Mouse (Mus musculus) MEL (cell line): ENCODE data around the gene Tmem44. TPM values are rescaled to one million over a fixed set of nuclear protein-coding genes. Genes with fewer than 3 reads are reported as not detected.

Experiments
- DNase-seq: peaks from one replicate; pipeline ENCODE4 v3.0.0; 2011; ENCODE audit warnings: low read depth, low spot score
- H3K27ac ChIP-seq: 2 replicates; pipeline ENCODE4 v1.5.1; 2012; ENCODE audit warnings: low read depth, mild to moderate bottlenecking, control low read depth, low read length, moderate library complexity; ENCODE audit not compliant: control insufficient read depth
- H3K27me3 ChIP-seq, 2 experiments: fragments of 150-350 bp in 1 of 2; sonication (generic) in 1 of 2; 2 replicates each; pipeline ENCODE4 v1.6.1; 2012; ENCODE audit warnings: low read length in 2 of 2, mild to moderate bottlenecking in 2 of 2, improper control_type of control experiment in 1 of 2, moderate library complexity in 1 of 2; ENCODE audit not compliant: insufficient read depth in 2 of 2, control insufficient read depth in 1 of 2
- H3K36me3 ChIP-seq, 2 experiments: 2 replicates each; pipeline ENCODE4 v1.6.1; 2012 to 2014; ENCODE audit warnings: low read length in 2 of 2, improper control_type of control experiment in 1 of 2, inconsistent platforms in 1 of 2, mild to moderate bottlenecking in 1 of 2; ENCODE audit not compliant: insufficient read depth in 2 of 2, control insufficient read depth in 1 of 2
- H3K4me1 ChIP-seq, 2 experiments: fragments of 150-350 bp in 1 of 2; sonication (generic) in 1 of 2; 2 replicates each; pipeline ENCODE4 v1.6.1; 2012; ENCODE audit warnings: low read length in 2 of 2, improper control_type of control experiment in 1 of 2, mild to moderate bottlenecking in 1 of 2; ENCODE audit not compliant: insufficient read depth in 2 of 2, control insufficient read depth in 1 of 2
- H3K4me3 ChIP-seq, 2 experiments: fragments of 150-350 bp in 1 of 2; sonication (generic) in 1 of 2; 2 replicates each; pipeline ENCODE4 v1.5.1; 2012; ENCODE audit warnings: low read depth in 2 of 2, low read length in 2 of 2, mild to moderate bottlenecking in 2 of 2, moderate library complexity in 2 of 2, control low read depth in 1 of 2, improper control_type of control experiment in 1 of 2; ENCODE audit not compliant: control insufficient read depth in 1 of 2, insufficient read depth in 1 of 2
- H3K79me2 ChIP-seq: 2 replicates; pipeline ENCODE4 v1.6.1; 2012; ENCODE audit warnings: mild to moderate bottlenecking, low read length, moderate library complexity; ENCODE audit not compliant: control insufficient read depth, poor library complexity, insufficient read depth
- H3K9ac ChIP-seq: 2 replicates; pipeline ENCODE4 v1.6.1; 2012; ENCODE audit warnings: low read depth, mild to moderate bottlenecking, control low read depth, low read length, moderate library complexity; ENCODE audit not compliant: control insufficient read depth, poor library complexity, severe bottlenecking
- H3K9me3 ChIP-seq: fragments of 150-350 bp; sonication (generic); replicated peaks from 2 replicates; pipeline ENCODE4 v1.6.1; 2012; ENCODE audit warnings: mild to moderate bottlenecking, low read length, improper control_type of control experiment, moderate library complexity; ENCODE audit not compliant: insufficient read depth
- CHD2 ChIP-seq: IDR thresholded peaks from 2 replicates; pipeline ENCODE4 v1.6.1; 2011; ENCODE audit warnings: low read length, improper control_type of control experiment
- CTCF ChIP-seq, 3 experiments: IDR thresholded peaks in 2 of 3; conservative IDR thresholded peaks in 1 of 3; 2 replicates each; pipeline ENCODE4 v1.5.1; 2011 to 2012; ENCODE audit warnings: low read length in 3 of 3, low read depth in 2 of 3, mild to moderate bottlenecking in 2 of 3, improper control_type of control experiment in 1 of 3, inconsistent platforms in 1 of 3, mixed read lengths in 1 of 3, moderate library complexity in 1 of 3; ENCODE audit not compliant: control insufficient read depth in 1 of 3, insufficient read depth in 1 of 3, poor library complexity in 1 of 3, severe bottlenecking in 1 of 3
- EP300 ChIP-seq, 2 experiments: IDR thresholded peaks; 2 replicates each; pipeline ENCODE4 v1.6.1; 2011; ENCODE audit warnings: improper control_type of control experiment in 2 of 2, low read length in 2 of 2, low read depth in 1 of 2, mild to moderate bottlenecking in 1 of 2
- ETS1 ChIP-seq: IDR thresholded peaks from 2 replicates; pipeline ENCODE4 v1.6.1; 2012; ENCODE audit warnings: low read depth, mild to moderate bottlenecking, inconsistent platforms, low read length, improper control_type of control experiment, moderate library complexity
- GABPA ChIP-seq: IDR thresholded peaks from 2 replicates; pipeline ENCODE4 v1.6.1; 2012; ENCODE audit warnings: low read depth, mild to moderate bottlenecking, inconsistent platforms, low read length, improper control_type of control experiment, moderate library complexity
- GATA1 ChIP-seq: IDR thresholded peaks from 2 replicates; pipeline ENCODE4 v1.6.1; 2011; ENCODE audit warnings: low read depth, low read length, improper control_type of control experiment
- HCFC1 ChIP-seq: IDR thresholded peaks from 2 replicates; pipeline ENCODE4 v1.6.1; 2012; ENCODE audit warnings: low read depth, mild to moderate bottlenecking, inconsistent platforms, low read length, improper control_type of control experiment, moderate library complexity
- JUND ChIP-seq: IDR thresholded peaks from 2 replicates; pipeline ENCODE4 v1.6.1; 2011; ENCODE audit warnings: low read depth, mild to moderate bottlenecking, improper control_type of control experiment, low read length
- KAT2A ChIP-seq: conservative IDR thresholded peaks from 2 replicates; pipeline ENCODE4 v1.6.1; 2012; ENCODE audit warnings: low read depth, low read length, improper control_type of control experiment, inconsistent platforms
- MAFK ChIP-seq: IDR thresholded peaks from 2 replicates; pipeline ENCODE4 v1.6.1; 2011; ENCODE audit warnings: low read depth, mild to moderate bottlenecking, low read length, improper control_type of control experiment, borderline replicate concordance
- MAZ ChIP-seq: IDR thresholded peaks from 2 replicates; pipeline ENCODE4 v1.6.1; 2012; ENCODE audit warnings: low read depth, mild to moderate bottlenecking, inconsistent platforms, low read length, improper control_type of control experiment
- MEF2A ChIP-seq: IDR thresholded peaks from 2 replicates; pipeline ENCODE4 v1.6.1; 2014; ENCODE audit warnings: low read depth, mild to moderate bottlenecking, inconsistent platforms, low read length, improper control_type of control experiment; ENCODE audit not compliant: poor library complexity, insufficient replicate concordance, severe bottlenecking; ENCODE audit errors: extremely low read depth
- MYB ChIP-seq: IDR thresholded peaks from 2 replicates; pipeline ENCODE4 v1.6.1; 2011; ENCODE audit warnings: mild to moderate bottlenecking, low read depth, low read length, improper control_type of control experiment
- MYC ChIP-seq: IDR thresholded peaks from 2 replicates; pipeline ENCODE4 v1.6.1; 2011; ENCODE audit warnings: low read depth, mild to moderate bottlenecking, low read length, improper control_type of control experiment, moderate library complexity
- NELFE ChIP-seq: IDR thresholded peaks from 2 replicates; pipeline ENCODE4 v1.6.1; 2011; ENCODE audit warnings: low read depth, low read length, improper control_type of control experiment
- POLR2A ChIP-seq, 2 experiments: IDR thresholded peaks; 2 replicates each; pipeline ENCODE4 v1.6.1; 2011 to 2012; ENCODE audit warnings: low read length in 2 of 2, mild to moderate bottlenecking in 2 of 2, control low read depth in 1 of 2, improper control_type of control experiment in 1 of 2, low read depth in 1 of 2, moderate library complexity in 1 of 2; ENCODE audit not compliant: control insufficient read depth in 1 of 2, insufficient read depth in 1 of 2, poor library complexity in 1 of 2
- POLR2AphosphoS2 ChIP-seq: IDR thresholded peaks from 2 replicates; pipeline ENCODE4 v1.6.1; 2011; ENCODE audit warnings: low read length, improper control_type of control experiment
- RCOR1 ChIP-seq: IDR thresholded peaks from 2 replicates; pipeline ENCODE4 v1.6.1; 2012; ENCODE audit warnings: low read depth, mild to moderate bottlenecking, inconsistent platforms, low read length, improper control_type of control experiment
- SIN3A ChIP-seq: IDR thresholded peaks from 2 replicates; pipeline ENCODE4 v1.6.1; 2012; ENCODE audit warnings: low read length, improper control_type of control experiment, inconsistent platforms
- SMC3 ChIP-seq: IDR thresholded peaks from 2 replicates; pipeline ENCODE4 v1.6.1; 2011; ENCODE audit warnings: low read depth, low read length, improper control_type of control experiment
- TAL1 ChIP-seq: IDR thresholded peaks from 2 replicates; pipeline ENCODE4 v1.6.1; 2012; ENCODE audit warnings: mild to moderate bottlenecking, inconsistent platforms, low read length, moderate library complexity, mixed read lengths
- TCF12 ChIP-seq: IDR thresholded peaks from 2 replicates; pipeline ENCODE4 v1.6.1; 2014; ENCODE audit warnings: low read depth, mild to moderate bottlenecking, inconsistent platforms, low read length, improper control_type of control experiment, moderate library complexity
- UBTF ChIP-seq: IDR thresholded peaks from 2 replicates; pipeline ENCODE4 v1.6.1; 2012; ENCODE audit warnings: low read depth, mild to moderate bottlenecking, inconsistent platforms, low read length, improper control_type of control experiment, moderate library complexity, borderline replicate concordance; ENCODE audit not compliant: insufficient read depth
- USF1 ChIP-seq: IDR thresholded peaks from 2 replicates; pipeline ENCODE4 v1.6.1; 2014; ENCODE audit warnings: low read depth, mild to moderate bottlenecking, inconsistent platforms, low read length, improper control_type of control experiment, moderate library complexity
- USF2 ChIP-seq, 2 experiments: IDR thresholded peaks; 2 replicates each; pipeline ENCODE4 v1.6.1; 2011 to 2012; ENCODE audit warnings: improper control_type of control experiment in 2 of 2, low read length in 2 of 2, borderline replicate concordance in 1 of 2, inconsistent platforms in 1 of 2, low read depth in 1 of 2, mild to moderate bottlenecking in 1 of 2; ENCODE audit not compliant: insufficient read depth in 1 of 2
- ZC3H11A ChIP-seq: IDR thresholded peaks from 2 replicates; pipeline ENCODE4 v1.6.1; 2012; ENCODE audit warnings: low read depth, mild to moderate bottlenecking, inconsistent platforms, low read length, improper control_type of control experiment
- ZNF384 ChIP-seq: IDR thresholded peaks from 2 replicates; pipeline ENCODE4 v1.6.1; 2012; ENCODE audit warnings: low read depth, mild to moderate bottlenecking, inconsistent platforms, low read length, improper control_type of control experiment
- polyA plus RNA-seq, 2 experiments: library from polyadenylated mRNA; stranded (reverse) in 1 of 2; unstranded in 1 of 2; fragments of >175 nt in 1 of 2; fragments of >200 nt in 1 of 2; gene quantifications; 2 replicates each; pipeline versions ENCODE4 v1.2.1 to v1.2.4; 2012; ENCODE audit warnings: low replicate concordance in 2 of 2, low read depth in 1 of 2; ENCODE audit not compliant: insufficient read length in 2 of 2, insufficient read depth in 1 of 2, missing spikeins in 1 of 2
- total RNA-seq: library from RNA; depleted of rRNA; stranded (reverse); fragments of 300-350 nt; gene quantifications from 2 replicates; pipeline ENCODE4 v1.2.3, GENCODE M21; 2012

Tmem44 gene
- total and polyA plus RNA-seq, 3 experiments, result 0.50 to 1.4 TPM; not detected in 1

GRCm38 (mm10) chr16:30509340-30509739 is 41.3 kb downstream of the Tmem44 start (continued):
- TF ChIP-seq ETS1, result no peak
- TF ChIP-seq, all 39 proteins: peak for 3

DNA sequence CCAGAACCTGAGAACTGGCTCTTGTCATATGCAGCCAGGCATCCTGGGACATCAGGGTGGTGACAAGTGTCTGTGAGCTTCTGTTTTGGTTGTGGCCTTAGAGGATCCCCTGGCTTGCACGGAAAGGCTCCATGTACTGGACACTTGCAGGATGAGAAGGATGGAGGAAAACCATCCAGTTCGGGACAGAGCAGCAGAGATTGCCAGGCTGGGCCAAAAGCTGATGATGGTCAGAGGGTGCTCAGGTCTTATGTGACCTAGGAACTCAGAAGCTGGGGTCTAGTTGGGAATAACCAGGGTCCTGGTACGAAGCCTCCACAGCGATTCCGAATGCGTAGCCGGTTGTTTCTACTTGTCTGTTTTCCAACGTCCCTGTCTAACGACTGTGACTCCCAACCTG is 41.9 kb downstream of the Tmem44 start:
- Histone ChIP-seq H3K9me3 (no peaks in the 10 kb centered on the region), H3K4me3 (no peak overlapping the region), H3K36me3 (peaks cover 0 to 20% of the 10 kb centered on the region in 2 experiments; a peak in 2 of 4 replicates), H3K79me2 (peaks cover 8% of the 10 kb centered on the region; the same call in 1 of the 2 replicates), H3K27ac (no peak overlapping the region), H3K9ac (no peak overlapping the region), H3K4me1 (peaks cover 0 to 24% of the 10 kb centered on the region in 2 experiments; a peak in 2 of 4 replicates), H3K27me3 (no peaks in the 10 kb centered on the region)
- DNase-seq, result no peak
- TF ChIP-seq JUND (no peak), RCOR1 (no peak), SIN3A (no peak), CTCF (IDR thresholded peaks at IDR 0.05 in 2 of 3, conservative IDR thresholded peaks at IDR 0.05 in 1 of 3; ENCODE audit: control insufficient read depth in 1 of 3, insufficient read depth in 1 of 3, low read depth in 2 of 3, low read length in 3 of 3, poor library complexity in 1 of 3, severe bottlenecking in 1 of 3) (no peak), GATA1 (no peak), MAZ (no peak), USF1 (no peak), TAL1 (no peak), MAFK (no peak), USF2 (IDR thresholded peaks at IDR 0.05; ENCODE audit: borderline replicate concordance in 1 of 2, insufficient read depth in 1 of 2, low read depth in 1 of 2, low read length in 2 of 2) (no peak), POLR2A (IDR thresholded peaks at IDR 0.05; ENCODE audit: control insufficient read depth in 1 of 2, insufficient read depth in 1 of 2, low read depth in 1 of 2, low read length in 2 of 2, poor library complexity in 1 of 2) (no peak), KAT2A (no peak), HCFC1 (no peak), MEF2A (no peak), UBTF (no peak)

- Histone ChIP-seq H3K9me3 (no peaks in the 10 kb centered on the region), H3K36me3 (peaks cover 0 to 14% of the 10 kb centered on the region in 2 experiments; a peak in 2 of 4 replicates), H3K4me1 (peaks cover 0 to 22% of the 10 kb centered on the region in 2 experiments; a peak in 2 of 4 replicates), H3K27me3 (no peaks in the 10 kb centered on the region), H3K27ac (no peak overlapping the region), H3K4me3 (no peak overlapping the region), H3K79me2 (peaks cover 8% of the 10 kb centered on the region; the same call in 1 of the 2 replicates), H3K9ac (no peak overlapping the region)
- no peak for DNase-seq
- no peak for TF ChIP-seq SMC3
- no peak for TF ChIP-seq MAFK
- TF ChIP-seq TAL1, result no peak
- no peak for TF ChIP-seq MYC
- TF ChIP-seq GABPA, result no peak
- no peak for TF ChIP-seq NELFE
- TF ChIP-seq ZNF384, result no peak
- no peak for TF ChIP-seq TCF12
- TF ChIP-seq USF1, result no peak
- TF ChIP-seq CTCF (IDR thresholded peaks at IDR 0.05 in 2 of 3, conservative IDR thresholded peaks at IDR 0.05 in 1 of 3; ENCODE audit: control insufficient read depth in 1 of 3, insufficient read depth in 1 of 3, low read depth in 2 of 3, low read length in 3 of 3, poor library complexity in 1 of 3, severe bottlenecking in 1 of 3), result no peak
- TF ChIP-seq CHD2, result no peak
- no peak for TF ChIP-seq ZC3H11A
- TF ChIP-seq KAT2A, result no peak
- TF ChIP-seq GATA1, result no peak
- no peak for TF ChIP-seq RCOR1
- no peak for TF ChIP-seq EP300 (IDR thresholded peaks at IDR 0.05; ENCODE audit: low read depth in 1 of 2, low read length in 2 of 2)
- TF ChIP-seq POLR2AphosphoS2, result no peak
- TF ChIP-seq MYB, result no peak
These were observed 43.5 kb downstream of the Tmem44 start for GRCm38 (mm10) chr16:30507120-30507519.
